Mouse (Mus musculus) heart, adult 9 months (tissue): ENCODE data around the gene Col20a1.

ENCODE experiments used
- DNase-seq, 2 experiments: peaks; one replicate each; pipeline ENCODE4 v3.0.0; 2022; ENCODE audit warnings: low spot score in 2 of 2

The Col20a1 gene

GRCm38 (mm10) chr2:180986449-180986848 is at the start of gene Col20a1:
Gene Col20a1 (plus strand): TSS chr2:180986535.
- no peak for DNase-seq

- DNase-seq = no peak
Measured at GRCm38 (mm10) chr2:180940187-180940586, 46.1 kb upstream of the Col20a1 start.

GRCm38 (mm10) chr2:180941869-180942268 is 44.5 kb upstream of the Col20a1 start:
- DNase-seq = no peak

GRCm38 (mm10) chr2:180949947-180950346 is 36.4 kb upstream of the Col20a1 start:
- DNase-seq = no peak

GRCm38 (mm10) chr2:180952731-180953171 is 33.6 kb upstream of the Col20a1 start:
- DNase-seq = no peak

GRCm38 (mm10) chr2:180953638-180954037 is 32.7 kb upstream of the Col20a1 start:
- no peak for DNase-seq

- DNase-seq = peak in 1 of 2 experiments; percentile 15
Measured at GRCm38 (mm10) chr2:180954061-180955047, 32.0 kb upstream of the Col20a1 start, which contains the start of gene Nkain4. Gene Nkain4 (minus strand): TSS chr2:180954699.

- DNase-seq = no peak
Measured at GRCm38 (mm10) chr2:180959605-180960004, 26.7 kb upstream of the Col20a1 start.

GRCm38 (mm10) chr2:180960187-180960586 is 26.1 kb upstream of the Col20a1 start:
- no peak for DNase-seq

GRCm38 (mm10) chr2:180962616-180963308 is 23.6 kb upstream of the Col20a1 start:
- DNase-seq = no peak

GRCm38 (mm10) chr2:180963956-180964355 is 22.4 kb upstream of the Col20a1 start:
- DNase-seq = peak; percentile 39 to 54

GRCm38 (mm10) chr2:180966092-180966882 is 20.0 kb upstream of the Col20a1 start:
- DNase-seq = peak in 1 of 2 experiments; percentile 19

- DNase-seq = peak; percentile 91 to 93
Measured at GRCm38 (mm10) chr2:180967010-180967763, 19.1 kb upstream of the Col20a1 start, which contains the start of gene Arfgap1. Gene Arfgap1 (plus strand): TSS chr2:180967225.

GRCm38 (mm10) chr2:180981133-180981532 is 5.2 kb upstream of the Col20a1 start:
- DNase-seq = no peak

GRCm38 (mm10) chr2:180985635-180986034 is 700 bp upstream of the Col20a1 start:
- no peak for DNase-seq

GRCm38 (mm10) chr2:180987001-180987400 is 666 bp downstream of the Col20a1 start:
- no peak for DNase-seq

- no peak for DNase-seq
Measured at GRCm38 (mm10) chr2:180987432-180988030, 1.2 kb downstream of the Col20a1 start.

- DNase-seq = no peak
Measured at GRCm38 (mm10) chr2:180988347-180988913, 2.1 kb downstream of the Col20a1 start.

GRCm38 (mm10) chr2:180988948-180989347 is 2.6 kb downstream of the Col20a1 start:
- no peak for DNase-seq

- no peak for DNase-seq
Measured at GRCm38 (mm10) chr2:180990347-180990746, 4.0 kb downstream of the Col20a1 start.
